Mouse (Mus musculus) spleen, postnatal 4 days (tissue): Measurements from ENCODE around the gene Tfec.

Experiments used
- DNase-seq, 2 experiments: peaks; one replicate each; pipeline ENCODE4 v3.0.0; 2022; ENCODE audit warnings: low spot score in 2 of 2

Gene Tfec

DNA sequence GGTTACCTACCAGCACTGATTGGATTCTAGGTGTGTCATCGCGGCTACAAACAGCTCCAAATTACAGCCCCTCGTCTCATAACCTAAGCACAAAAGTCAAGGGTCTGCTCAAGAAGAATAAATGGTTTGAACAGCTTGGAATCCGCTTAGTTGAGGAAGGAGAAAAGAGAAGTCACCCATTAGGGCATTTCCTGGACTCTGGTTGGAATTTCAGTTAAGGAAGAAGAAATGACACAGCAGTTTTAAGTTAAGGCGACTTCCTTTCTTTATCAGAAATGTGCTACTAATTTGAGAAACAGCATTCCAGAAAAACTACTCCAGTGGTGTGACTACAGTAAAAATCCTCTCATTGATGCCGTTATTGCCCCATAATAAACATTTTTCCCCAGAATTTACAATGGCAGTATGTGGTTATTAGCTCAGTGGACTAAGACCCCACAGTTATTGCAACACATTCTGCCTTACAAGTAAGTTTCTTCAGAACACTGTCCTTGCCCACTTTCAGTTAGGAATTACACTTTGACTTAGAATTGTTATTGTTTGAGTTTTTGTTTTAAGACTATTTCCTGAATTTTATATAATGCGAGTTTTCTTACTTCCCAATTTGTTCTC, at the start of gene Tfec:
Tfec (minus strand) TSS at position 191 of the 612 bp plus-strand sequence.
- no peak for DNase-seq

DNA sequence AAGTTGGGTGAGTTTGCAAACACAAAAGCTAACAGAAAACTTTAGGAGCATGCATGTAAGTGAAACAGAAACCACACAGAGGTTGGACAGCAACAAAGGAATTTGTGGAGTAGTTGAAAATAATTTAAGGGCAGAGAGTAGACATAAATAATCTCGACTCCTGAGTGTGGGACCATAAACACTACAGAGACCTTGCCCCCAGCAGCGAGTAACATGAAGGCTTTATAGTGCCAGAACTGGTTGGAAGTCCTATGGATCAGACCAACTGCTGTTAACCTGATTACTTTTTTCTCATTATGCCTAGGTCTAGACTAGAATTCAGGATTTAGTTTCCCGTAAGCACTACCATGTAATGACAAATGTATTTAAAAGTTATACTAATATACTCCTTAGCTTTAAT, 49.6 kb upstream of the Tfec start:
- no peak for DNase-seq

DNA sequence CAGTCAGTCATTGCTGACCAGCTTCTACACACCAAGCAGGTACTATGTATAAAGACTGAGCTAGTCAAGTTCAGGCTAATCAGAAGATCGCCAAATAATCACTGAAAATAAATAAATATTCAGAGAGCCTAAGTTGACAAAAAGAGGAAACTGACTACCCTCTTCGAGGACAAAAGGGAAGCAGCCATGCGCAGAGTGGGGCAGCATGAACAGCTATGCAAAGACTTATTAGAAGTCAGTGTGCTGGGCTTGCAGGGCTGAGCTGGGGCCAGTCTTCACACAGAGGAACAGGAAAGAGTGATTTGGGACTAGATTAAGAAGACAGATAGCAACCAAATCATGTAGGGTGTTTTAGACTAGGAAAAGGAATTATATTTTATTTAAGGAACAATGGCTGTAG, 45.3 kb upstream of the Tfec start:
- no peak for DNase-seq

DNA sequence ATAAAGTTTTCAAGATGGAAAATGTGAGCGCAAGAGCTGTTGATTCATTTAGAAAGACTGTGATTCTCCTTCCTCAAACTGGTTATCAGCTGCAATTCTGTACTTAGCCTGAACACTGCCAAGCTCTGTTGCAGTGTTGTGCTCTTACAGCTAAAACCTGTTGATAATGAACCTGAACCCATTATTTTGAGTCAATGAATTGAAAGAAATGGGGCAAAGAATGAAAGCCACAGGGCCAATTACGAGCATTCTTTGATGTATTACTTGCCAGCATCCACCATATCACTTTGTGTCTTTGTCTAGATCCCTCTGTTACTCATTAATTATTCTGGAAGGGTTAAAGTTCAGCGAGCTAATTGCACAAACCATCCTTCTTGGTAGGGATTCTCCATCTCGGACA, 44.2 kb upstream of the Tfec start:
- no peak for DNase-seq

DNA sequence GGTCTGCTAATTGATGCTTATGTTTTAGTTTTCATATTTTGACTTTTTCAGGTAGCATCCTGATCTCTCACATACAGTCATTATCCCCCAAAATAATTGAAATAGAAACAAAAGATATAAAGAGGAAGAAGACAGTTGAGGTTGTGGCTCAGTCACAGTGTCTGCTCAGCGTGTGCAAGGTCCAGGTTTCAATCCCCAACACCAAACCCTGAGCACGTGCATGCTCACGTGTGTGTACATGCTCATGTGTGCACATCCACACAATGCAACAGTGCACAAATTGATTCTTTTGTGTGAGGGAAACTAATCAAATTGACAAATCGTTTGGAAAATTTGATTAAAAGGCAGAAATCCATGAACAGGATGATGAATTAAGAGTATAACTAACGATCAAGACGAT, 32.8 kb upstream of the Tfec start:
- DNase-seq, result no peak

DNA sequence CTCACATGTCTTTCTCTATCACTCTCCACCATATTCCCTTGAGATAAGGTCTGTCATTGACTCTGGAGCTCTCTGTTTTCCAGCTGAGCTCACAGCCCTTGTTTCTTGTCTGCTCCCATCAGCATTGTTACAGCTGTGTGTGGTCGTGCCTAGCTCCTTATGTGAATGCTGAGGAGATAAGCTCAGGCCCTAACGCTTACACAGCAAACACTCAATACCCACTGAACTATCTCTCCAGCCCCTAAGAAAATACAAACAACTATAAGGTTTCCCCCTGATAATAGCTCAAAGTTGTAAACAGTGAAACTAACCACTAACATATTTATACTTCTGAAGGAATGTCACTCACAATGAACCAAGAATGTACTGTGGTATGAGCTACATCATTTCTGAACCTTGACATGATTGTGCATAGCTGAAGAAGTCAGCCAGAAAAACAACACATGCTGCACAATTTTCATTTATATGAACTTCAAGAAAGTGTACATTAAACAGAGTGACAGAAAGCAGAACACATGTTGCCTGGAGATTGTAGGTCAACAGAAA, 21.9 kb upstream of the Tfec start:
- no peak for DNase-seq

DNA sequence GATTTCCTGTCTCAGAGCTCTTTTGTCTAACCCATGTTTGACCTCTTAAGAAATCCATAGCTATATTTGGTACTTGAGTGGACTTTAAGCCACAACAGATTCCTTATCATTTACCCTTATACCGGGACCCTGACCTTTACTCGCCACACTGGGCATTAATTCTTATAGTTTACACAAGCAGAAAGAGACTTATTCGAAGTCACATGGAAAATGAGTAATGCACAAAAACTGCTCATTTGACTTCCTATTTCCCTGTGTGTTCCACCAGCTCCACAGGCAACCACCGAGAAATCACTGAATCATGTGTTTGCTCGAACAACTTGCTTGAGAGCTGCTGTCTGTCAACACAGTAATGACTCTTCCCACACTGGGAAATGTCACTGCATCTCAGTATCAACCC, 6.4 kb downstream of the Tfec start:
- no peak for DNase-seq

DNA sequence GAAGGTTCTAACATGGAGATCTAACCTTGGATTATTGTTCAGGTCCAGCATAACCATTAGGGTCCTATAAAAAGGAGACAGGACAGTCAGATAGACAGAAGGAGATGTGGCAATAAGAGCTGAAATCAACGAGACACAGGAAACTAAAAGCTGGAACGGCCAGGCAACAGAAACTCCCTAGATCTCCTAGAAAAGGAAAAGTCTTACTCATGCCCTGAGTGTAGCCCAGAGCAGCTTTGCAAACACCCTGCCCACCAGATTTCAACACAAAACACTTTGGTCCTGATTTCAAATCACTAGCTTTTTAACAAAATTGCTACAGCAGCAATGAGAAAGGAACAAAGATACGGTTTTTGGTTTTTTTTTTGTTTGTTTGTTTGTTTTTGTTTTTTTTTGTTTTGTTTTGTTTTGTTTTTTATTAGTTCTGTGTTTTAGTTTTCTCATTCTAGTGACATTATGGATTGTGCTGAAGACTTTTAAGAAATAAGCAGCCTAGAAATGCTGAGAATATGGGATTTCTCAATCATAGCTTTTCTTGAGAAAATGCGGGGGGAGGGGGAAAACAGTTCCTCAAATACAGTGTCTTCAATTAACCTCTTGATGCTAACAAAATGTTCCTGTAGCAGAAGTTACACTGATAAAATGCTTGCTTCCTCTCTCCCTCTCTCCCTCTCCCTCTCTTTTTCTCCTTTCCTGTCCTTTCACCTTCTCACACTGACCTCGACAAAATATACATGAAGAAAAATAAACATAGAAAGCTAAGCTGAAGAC, 14.5 kb downstream of the Tfec start:
- no peak for DNase-seq

DNA sequence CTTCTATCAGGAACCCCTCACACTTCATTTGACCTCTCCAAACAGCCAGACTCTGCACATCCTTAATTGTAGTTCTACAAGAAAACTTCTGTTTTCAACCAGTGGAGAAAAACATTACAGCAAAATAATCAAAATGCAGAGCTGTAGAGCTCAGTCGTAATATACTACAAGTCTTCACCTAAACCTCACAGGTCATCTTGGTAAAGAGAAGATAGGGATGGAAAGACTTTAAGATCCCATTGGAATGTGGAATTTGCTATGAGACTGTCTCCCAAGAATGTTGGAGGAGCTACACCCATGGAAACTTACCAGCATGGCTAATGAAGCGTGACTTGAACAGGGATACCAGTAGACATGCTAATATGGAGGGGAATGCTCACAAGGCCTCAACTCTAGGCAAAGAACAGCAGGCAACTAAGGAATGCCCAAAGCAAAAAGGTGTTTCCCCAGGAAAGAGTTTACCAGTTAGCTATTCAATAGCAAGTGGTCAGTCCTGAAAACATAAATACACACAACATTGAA, 24.2 kb downstream of the Tfec start:
- no peak for DNase-seq

DNA sequence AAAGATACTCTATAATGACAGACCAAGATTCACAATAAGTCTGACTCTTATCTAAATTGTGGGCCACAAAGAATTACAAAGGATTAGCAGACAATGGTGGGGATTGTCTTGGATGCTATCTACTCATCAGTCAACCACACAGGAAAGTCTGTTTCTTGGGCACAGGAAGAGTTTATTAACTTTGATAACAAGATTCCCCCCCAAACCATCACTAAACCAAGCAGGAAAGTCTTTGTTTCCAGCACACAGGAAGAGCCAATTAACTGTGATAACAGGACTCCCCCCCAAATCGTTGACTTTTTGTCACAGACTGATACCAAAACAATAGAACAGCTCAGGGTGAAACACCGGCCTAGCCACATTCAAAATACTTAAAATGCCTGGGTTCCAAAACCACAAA, 28.2 kb downstream of the Tfec start:
- no peak for DNase-seq

DNA sequence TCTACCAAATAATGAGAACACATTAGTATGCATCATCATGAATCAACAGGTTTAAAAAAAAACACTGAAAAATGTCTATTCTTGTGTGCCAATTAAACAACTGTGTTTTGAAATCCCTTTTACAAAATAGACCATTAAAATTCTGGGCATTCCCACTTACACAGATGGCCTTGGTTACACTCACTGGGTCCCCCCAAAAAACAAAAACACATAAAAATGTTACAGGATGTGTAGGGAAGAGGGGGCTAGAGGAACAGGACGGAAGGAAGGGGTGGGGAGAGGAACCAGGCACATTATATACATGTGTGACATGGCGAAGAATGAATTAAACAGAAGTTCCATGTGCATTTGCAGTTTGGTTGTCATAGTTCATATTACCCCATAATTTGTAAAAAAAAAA, 29.9 kb downstream of the Tfec start:
- DNase-seq, result no peak

DNA sequence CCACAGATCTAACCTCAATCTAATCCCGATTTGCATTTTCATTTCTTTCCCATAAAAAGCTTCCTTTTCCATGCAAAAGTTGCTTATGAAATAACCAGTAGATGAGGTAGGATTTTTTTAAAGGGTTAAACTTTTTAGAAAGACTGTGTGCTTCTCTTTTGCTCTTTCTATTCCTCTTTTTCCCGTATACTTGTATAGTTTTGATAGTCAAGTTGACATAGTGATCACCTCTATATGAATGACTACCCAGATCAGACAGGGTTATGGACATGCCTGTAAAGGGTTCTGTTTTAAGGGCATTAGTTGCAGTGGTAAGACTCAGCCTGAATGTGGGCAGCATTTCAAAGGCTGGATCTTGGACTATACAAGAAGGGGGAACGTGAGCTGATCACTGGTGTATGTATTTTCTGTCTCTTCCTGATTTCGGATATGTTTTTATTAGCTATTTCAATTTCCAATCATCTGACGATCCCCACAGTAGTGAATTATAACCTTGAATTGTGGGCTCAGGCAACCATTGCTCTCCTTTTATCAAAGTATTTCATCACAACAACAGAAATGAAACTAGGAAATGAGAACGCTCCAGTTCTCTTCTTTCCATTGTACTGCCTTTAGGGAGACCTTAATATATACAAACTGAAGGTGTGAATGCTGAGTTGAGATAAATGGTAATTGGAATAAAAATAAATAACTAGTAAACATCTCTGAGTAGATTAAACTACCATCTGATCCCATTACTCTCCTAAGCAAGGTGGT, 35.3 kb downstream of the Tfec start:
- DNase-seq, result no peak

DNA sequence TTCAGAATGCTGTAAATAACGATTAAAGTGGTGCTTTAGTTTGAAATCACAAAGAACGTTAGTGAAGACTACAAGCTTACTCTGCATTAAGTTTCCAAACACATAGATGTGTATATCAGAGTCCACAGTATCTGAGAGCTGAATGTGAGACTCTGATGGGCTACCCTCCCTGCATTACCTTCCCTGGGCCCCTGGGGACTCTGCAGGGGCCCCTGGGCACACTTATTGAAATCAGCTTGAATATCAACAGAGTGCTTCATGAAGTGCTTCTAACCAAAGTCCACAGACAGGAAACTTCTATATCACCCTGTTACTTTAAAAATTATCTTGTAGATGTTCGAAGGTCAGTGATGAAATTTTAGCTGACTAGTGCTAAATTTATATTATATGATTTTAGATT, 36.2 kb downstream of the Tfec start:
- DNase-seq, result no peak

DNA sequence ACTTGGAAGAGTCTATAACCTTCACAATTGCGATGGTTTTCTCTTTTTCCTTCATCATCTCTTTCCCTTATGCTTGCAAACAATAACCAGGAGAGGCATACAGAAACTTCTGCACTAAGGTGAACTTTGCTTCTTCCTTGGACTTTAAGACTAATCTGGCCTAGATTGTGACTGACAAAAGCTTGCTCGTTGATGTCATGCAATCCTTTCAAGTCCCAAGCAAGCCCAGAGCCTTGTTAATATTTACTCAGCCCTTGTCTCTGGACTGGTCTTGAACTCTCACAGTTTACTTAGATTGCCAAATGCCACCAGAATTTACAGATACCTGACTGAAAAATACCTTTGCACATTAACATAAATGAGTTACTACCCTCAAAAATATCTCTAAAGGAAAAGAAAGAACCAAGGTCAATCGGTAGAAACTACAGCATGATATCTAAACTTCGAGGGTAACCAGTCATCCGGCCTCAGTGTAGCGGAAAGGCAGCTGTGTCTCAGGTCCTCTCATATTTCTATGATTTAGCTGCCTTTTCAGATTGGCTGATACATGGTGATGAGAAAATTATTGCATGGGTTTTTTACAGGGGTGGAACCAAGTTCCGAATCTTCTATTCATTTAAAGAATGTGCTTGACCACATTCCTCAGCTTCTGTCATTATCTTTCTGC, 42.2 kb downstream of the Tfec start:
- no peak for DNase-seq

DNA sequence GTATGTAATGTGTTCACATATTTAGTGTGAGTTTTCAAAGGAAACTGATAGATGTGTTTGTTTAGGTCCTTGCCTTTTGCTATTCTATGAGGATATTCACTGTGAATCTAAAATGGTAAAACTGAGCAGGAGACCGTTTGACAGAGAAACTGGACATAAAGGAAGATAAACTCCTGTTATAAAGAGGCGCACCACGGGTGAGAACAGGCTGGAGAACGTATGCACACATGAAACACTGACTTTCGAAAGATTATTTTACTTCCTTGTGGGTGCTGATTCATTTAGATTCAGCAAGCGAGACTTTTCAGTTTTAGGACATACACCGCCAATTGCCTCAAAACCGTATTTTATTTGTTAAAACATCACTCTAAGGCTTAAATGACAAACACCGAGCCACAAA, 43.3 kb downstream of the Tfec start:
- no peak for DNase-seq

DNA sequence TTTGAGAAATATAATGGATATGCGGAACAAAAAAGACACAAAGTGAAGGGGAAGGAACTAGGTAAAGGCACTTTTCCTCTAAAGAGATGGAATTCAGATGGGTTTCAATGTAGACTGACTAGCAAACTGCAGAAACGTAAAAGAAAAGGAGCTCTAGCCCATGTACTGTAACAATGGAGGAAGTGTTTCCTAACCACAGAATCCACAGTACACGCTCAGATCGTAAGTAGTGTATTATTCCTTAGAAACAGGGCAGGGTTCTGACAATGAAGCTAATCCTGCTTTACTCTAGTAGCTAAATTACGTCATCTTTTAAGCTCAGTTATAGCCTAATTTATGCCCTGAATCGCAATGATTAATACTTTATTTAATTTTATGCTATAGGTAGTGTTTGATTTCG, 51.7 kb downstream of the Tfec start:
- DNase-seq, result no peak

DNA sequence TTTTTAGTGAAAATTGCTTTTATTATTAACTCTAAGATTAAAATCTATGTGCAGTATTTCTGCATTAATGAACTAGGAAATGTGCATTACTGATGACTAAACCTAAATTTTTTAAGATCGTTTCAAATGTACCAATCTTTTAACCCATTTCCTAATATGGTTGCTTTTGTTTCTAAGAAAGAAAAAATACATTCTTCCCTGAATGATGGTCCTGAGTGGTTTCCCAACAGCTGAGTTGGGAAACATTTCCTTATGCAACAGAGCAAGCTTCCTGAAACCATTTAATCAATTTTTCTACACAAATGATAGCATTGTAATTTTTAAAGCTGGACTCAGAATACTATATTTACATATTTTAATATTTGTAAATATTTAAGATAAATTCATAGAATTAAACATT, 62.6 kb downstream of the Tfec start:
- DNase-seq, result no peak

DNA sequence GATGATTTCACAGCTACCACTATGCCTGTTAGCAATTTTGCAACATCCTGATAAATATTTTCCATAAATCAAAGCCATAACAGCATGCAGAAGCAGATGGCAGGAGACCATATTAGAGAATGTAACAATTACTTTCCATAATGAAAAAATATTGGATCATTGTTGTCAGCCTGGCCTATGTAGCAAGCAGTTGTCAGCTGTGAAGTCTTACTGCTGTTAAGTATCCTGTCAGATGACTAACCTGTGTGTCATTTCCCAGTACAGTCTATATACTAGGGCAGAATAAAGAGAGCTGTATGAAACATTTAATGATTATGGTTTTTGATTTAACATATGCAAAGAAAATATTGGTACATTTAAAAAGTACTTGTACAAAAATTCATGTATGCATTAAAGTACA, 69.9 kb downstream of the Tfec start:
- DNase-seq, result no peak

DNA sequence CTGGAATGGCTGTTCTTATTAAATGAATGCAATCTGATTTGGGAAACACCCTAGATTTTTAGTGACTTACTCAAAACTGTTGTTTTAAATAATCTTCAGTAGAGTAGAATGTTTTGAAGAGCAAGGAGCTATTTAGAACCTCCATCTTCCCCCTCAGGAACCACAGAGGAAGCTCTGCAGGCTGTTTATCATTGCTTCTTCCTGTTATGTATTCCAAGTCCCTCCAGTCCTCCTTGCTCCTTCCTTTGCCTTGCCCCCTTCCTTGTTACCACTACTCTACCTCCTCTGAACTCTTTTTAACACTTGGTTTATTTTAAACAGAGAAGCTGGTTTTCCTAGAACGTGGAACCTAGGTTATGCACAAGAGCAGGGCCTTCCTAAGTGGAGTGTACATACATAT, 76.3 kb downstream of the Tfec start:
- no peak for DNase-seq

DNA sequence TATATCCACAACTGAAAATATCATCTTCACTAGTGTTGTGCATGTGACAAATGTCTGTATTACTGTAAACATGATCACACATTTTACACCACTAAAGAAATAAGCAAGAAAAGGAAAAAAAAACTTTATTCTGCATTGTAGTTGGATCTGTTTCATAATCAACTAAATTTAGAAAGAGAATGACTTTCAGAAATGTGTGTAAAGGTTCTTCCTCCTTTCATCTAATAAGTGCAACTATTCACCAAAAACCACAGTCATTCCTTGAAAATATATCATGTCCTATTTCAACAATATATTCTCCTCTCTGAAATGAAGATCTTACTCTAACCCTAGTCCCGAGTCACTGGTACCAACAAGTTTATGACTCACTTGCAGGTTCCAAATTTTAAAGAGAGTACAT, 91.9 kb downstream of the Tfec start:
- no peak for DNase-seq

DNA sequence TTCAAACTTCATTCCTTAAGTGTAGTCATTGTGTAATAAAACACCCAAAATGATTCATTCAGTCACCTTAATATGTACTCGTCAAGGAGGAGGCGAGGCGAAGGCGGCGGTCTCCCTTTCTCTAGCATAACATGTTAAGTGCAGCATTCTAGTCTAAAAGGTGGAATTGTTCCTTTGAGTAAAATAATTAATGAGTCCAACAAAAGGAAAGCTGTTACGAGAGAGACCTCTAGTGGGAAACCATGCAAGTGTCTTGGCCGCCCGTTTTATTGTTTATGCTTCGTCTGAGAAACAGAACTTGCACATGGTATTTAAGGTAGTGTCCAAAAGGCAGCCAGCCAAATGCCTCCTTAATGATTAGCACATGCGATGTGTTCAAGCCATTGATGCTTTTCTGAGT, 100.6 kb downstream of the Tfec start:
- DNase-seq, result no peak

DNA sequence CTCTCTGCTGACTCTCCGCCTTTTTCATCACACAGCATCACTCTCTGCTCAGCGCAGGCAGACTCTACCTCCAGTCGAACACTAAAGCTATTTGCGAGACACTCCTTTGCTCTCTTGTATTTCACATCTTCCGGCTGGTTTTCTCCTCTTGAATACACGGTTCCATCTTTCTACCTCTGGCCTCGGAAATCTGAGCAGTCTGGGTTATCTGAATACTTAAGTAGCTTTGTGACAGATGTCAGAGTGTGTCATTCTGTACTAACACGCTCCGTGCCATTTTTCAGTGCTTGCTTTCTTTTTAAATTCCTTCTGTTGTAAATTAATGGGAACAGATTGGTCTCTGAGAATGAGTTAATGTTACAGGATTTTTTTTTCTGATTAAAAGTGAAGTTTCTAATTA, 101.3 kb downstream of the Tfec start:
- DNase-seq, result no peak
